Mouse (Mus musculus) embryonic facial prominence, embryonic 10.5 days (tissue): ENCODE data around the gene Gm43064. TPM values are rescaled to one million over a fixed set of nuclear protein-coding genes. Genes with fewer than 3 reads are reported as not detected.
A peak's percentile ranks its signal among the peaks of the same experiment; 100 is the strongest.
"Not testable (repeated sequence)": the region's sequence is repeated elsewhere in the genome, so short reads cannot be mapped to it uniquely, and the experiment has no call there.

Experiments
- DNase-seq: peaks from one replicate; pipeline ENCODE4 v3.0.0-alpha.2; 2017; ENCODE audit warnings: low spot score
- H3K27ac ChIP-seq: fragments of 300-500 bp; sonication (generic); replicated peaks from 2 replicates; pipeline ENCODE4 v1.5.1; 2016; ENCODE audit warnings: mild to moderate bottlenecking
- H3K27me3 ChIP-seq: fragments of 300-500 bp; sonication (generic); replicated peaks from 2 replicates; pipeline ENCODE4 v1.6.1; 2016; ENCODE audit warnings: low read depth, mild to moderate bottlenecking; ENCODE audit not compliant: poor library complexity, severe bottlenecking
- H3K36me3 ChIP-seq: fragments of 300-500 bp; sonication (generic); replicated peaks from 2 replicates; pipeline ENCODE4 v1.6.1; 2016; ENCODE audit warnings: mild to moderate bottlenecking, moderate library complexity
- H3K4me1 ChIP-seq: fragments of 300-500 bp; sonication (generic); 2 replicates; pipeline ENCODE4 v1.6.1; 2016
- H3K4me3 ChIP-seq: fragments of 300-500 bp; sonication (generic); 2 replicates; pipeline ENCODE4 v1.5.1; 2016; ENCODE audit warnings: mild to moderate bottlenecking, moderate library complexity
- H3K9me3 ChIP-seq: fragments of 300-500 bp; sonication (generic); 2 replicates; pipeline ENCODE4 v1.6.1; 2016; ENCODE audit warnings: mild to moderate bottlenecking
- WGBS: fragments of 180-500 bp; shearing (Covaris S2); methylation state at CpG from one replicate; pipeline ENCODE4 v1.1.7; 2016; 5-methylcytosine and 5-hydroxymethylcytosine counted together
- polyA plus RNA-seq: library from polyadenylated mRNA; unstranded; fragments of >200 nt; fragmentation: Nextera tagmentation; extraction: Ambion mirVana; gene quantifications from 2 replicates; pipeline ENCODE4 v1.2.1, GENCODE M21; 2016

Gm43064 gene
- polyA plus RNA-seq, 1 experiment from 2014 or later, result not detected

- 86% methylated on average over 1 of the region's 1 CpGs for WGBS
- Histone ChIP-seq H3K4me3 (no peak overlapping the region), H3K36me3 (peaks cover 64% of the 10 kb centered on the region)
Measured at GRCm38 (mm10) chr3:103805671-103806070, 3.7 kb upstream of the Gm43064 start.

DNA sequence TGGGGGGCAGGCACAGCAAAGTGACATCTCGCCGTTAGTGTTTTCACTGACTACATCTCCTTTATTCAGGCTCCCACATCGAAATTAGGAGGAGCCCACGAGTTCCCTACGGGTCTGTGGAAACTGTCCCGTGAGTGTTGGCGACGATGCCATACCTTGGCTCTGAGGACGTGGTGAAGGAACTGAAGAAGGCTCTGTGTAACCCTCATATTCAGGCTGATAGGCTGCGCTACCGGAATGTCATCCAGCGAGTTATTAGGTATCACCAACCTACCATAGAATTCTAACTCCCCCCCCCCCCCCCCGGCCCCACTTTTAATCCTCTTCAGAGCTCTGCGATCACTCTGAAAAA, 402 bp downstream of the Gm43064 start:
- H3K36me3 ChIP-seq, result peaks cover 48% of the 10 kb centered on the region
- DNase-seq, result no peak
- H3K9me3 ChIP-seq, result no peaks in the 10 kb centered on the region
- peak overlapping the region; percentile 93 for H3K27ac ChIP-seq
- 2% methylated on average over 14 of the region's 14 CpGs for WGBS
- peaks cover 17% of the 10 kb centered on the region for H3K4me1 ChIP-seq
- H3K27me3 ChIP-seq, result no peaks in the 10 kb centered on the region
- peak overlapping the region; percentile 89 for H3K4me3 ChIP-seq

More at GRCm38 (mm10) chr3:103805671-103806070, 3.7 kb upstream of the Gm43064 start:
- Histone ChIP-seq H3K4me1 (peaks cover 21% of the 10 kb centered on the region), H3K27ac (no peak overlapping the region), H3K27me3 (no peaks in the 10 kb centered on the region), H3K9me3 (no peaks in the 10 kb centered on the region)
- no peak for DNase-seq

DNA sequence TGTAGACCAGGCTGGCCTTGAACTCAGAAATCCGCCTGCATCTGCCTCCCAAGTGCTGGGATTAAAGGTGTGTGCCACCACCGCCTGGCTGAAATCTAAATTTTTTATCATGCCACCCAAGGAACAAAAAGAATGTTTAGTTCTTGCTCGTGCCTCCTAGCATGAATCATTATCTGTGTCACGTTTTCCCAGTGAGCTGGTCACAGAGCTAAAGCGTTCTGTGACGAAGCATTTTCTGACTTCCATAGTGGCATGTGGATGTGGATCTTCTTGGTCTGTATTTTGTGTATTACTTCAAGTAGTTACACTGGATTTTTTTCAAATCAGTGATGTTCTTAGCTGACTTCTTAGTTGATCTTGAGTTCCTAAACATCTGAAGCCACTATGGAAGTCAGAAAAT, 1.6 kb downstream of the Gm43064 start:
- no peak for DNase-seq
- H3K36me3 ChIP-seq, result peaks cover 48% of the 10 kb centered on the region
- H3K4me3 ChIP-seq, result no peak overlapping the region
- WGBS, result 93% methylated on average over 6 of the region's 6 CpGs
- peaks cover 17% of the 10 kb centered on the region for H3K4me1 ChIP-seq
- no peaks in the 10 kb centered on the region for H3K9me3 ChIP-seq
- no peak overlapping the region for H3K27ac ChIP-seq
- H3K27me3 ChIP-seq, result no peaks in the 10 kb centered on the region

DNA sequence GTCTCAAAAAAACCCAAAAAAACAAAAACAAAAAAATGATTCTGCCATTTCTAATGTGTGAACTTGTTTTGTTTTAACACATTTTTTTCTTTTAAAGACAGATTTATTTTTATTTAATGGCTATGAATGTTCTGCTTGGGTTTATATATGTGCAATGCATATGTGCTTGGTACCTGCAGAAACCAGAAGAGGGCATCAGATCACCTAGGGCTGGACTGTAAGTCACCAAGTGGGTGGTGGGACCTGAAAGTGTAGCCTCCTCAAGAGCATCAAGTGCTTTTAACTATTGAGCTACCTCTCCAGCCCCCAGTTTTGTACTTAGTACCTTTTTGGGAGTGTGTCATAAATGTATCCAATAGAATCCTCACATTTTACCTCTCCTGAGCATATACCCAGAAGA, 18.2 kb downstream of the Gm43064 start:
- Histone ChIP-seq H3K27ac (no peak overlapping the region), H3K4me1 (no peaks in the 10 kb centered on the region), H3K9me3 (no peaks in the 10 kb centered on the region), H3K4me3 (no peak overlapping the region), H3K36me3 (peaks cover 11% of the 10 kb centered on the region), H3K27me3 (no peaks in the 10 kb centered on the region)
- DNase-seq, result no peak

GRCm38 (mm10) chr3:103829036-103829435, 19.7 kb downstream of the Gm43064 start:
- Histone ChIP-seq H3K4me3 (no peak overlapping the region), H3K36me3 (no peaks in the 10 kb centered on the region), H3K27ac (no peak overlapping the region), H3K4me1 (no peaks in the 10 kb centered on the region), H3K9me3 (no peaks in the 10 kb centered on the region), H3K27me3 (no peaks in the 10 kb centered on the region)
- 88% methylated on average over 3 of the region's 3 CpGs for WGBS
- no peak for DNase-seq

DNA sequence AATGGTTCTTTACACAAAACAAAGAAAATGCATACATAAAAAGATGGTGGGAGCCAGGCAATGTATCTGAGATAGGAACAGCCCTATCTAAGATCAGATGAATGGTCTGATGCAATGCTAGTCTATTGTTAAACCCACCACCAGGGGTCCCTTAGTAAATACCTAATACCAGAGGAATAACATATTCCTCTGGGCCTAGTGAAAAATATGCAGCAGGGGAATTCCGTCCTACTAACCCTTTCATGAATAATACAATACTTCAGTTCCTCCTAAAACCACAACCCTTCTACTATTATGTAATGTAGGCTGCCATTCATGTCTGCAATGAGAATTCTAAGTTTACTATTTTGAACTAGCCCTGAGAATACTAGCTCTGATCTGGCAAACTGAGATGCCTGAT, 21.3 kb downstream of the Gm43064 start:
- H3K36me3 ChIP-seq, H3K4me3 ChIP-seq, H3K9me3 ChIP-seq, H3K27me3 ChIP-seq, H3K4me1 ChIP-seq, H3K27ac ChIP-seq, DNase-seq: not testable (repeated sequence)
- WGBS, result 78% methylated on average over 1 of the region's 1 CpGs

DNA sequence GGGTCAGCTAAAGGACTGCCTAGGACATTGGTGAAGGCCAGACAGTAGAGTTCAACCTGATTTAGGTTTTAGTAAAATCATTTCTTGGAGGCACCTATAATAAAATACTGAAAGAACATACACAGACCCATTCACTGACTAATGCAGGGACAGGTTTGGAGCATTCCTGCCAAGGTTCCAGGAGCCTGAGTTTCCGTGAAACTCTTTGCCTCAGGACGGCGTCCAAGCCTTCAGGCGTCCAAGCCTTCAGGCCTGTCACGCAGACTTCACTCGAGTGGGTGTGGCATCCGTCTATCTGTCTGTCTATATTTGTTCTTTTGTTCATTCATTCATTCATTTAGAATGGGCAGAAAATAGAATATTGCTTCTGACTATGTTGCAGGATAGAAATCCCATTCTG, 21.8 kb downstream of the Gm43064 start:
- no peaks in the 10 kb centered on the region for H3K9me3 ChIP-seq
- DNase-seq, result no peak
- H3K4me1 ChIP-seq, result no peaks in the 10 kb centered on the region
- H3K27ac ChIP-seq, result no peak overlapping the region
- WGBS, result 77% methylated on average over 7 of the region's 7 CpGs
- no peaks in the 10 kb centered on the region for H3K36me3 ChIP-seq
- no peaks in the 10 kb centered on the region for H3K27me3 ChIP-seq
- no peak overlapping the region for H3K4me3 ChIP-seq

DNA sequence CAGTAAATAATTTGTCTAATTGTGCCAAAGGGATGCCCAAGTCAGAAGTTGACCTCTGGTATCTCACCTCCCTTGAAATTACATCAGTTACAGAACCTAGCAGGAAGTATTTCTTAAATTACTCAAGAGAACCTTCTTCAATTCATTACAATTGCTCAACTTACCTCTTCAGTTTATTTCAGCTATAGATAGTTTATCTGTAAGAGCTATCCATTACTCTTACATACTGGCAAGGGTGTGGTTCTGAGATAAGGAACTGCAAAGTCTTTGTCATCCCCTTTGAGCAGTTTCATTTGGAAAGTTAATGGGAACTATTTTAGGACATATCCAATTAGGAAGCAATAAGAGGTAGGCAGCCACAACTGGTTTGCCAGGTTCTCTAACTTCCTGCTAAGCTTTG, 23.1 kb downstream of the Gm43064 start, which contains the start of gene Bcl2l15:
Bcl2l15 (plus strand) TSS at position 176 of the 400 bp plus-strand sequence.
- Histone ChIP-seq H3K4me3 (no peak within 1 kb of the TSS), H3K36me3 (no peaks in the 10 kb centered on the region), H3K4me1 (no peaks in the 10 kb centered on the region), H3K27me3 (no peaks in the 10 kb centered on the region), H3K9me3 (no peaks in the 10 kb centered on the region), H3K27ac (no peak within 1 kb of the TSS)
- DNase-seq, result no peak

- no peaks in the 10 kb centered on the region for H3K36me3 ChIP-seq
- DNase-seq, result no peak
- H3K4me1 ChIP-seq, result no peaks in the 10 kb centered on the region
- no peaks in the 10 kb centered on the region for H3K9me3 ChIP-seq
- H3K27me3 ChIP-seq, result no peaks in the 10 kb centered on the region
- no peak overlapping the region for H3K27ac ChIP-seq
- H3K4me3 ChIP-seq, result no peak overlapping the region
- WGBS, result 91% methylated on average over 2 of the region's 2 CpGs
Measured at GRCm38 (mm10) chr3:103834001-103834400, 24.6 kb downstream of the Gm43064 start.

GRCm38 (mm10) chr3:103835272-103835950, 26.0 kb downstream of the Gm43064 start:
- H3K4me1 ChIP-seq, result no peaks in the 10 kb centered on the region
- no peaks in the 10 kb centered on the region for H3K9me3 ChIP-seq
- H3K27me3 ChIP-seq, result no peaks in the 10 kb centered on the region
- 77% methylated on average over 6 of the region's 6 CpGs for WGBS
- H3K27ac ChIP-seq, result no peak overlapping the region
- H3K4me3 ChIP-seq, result no peak overlapping the region
- no peak for DNase-seq
- no peaks in the 10 kb centered on the region for H3K36me3 ChIP-seq

DNA sequence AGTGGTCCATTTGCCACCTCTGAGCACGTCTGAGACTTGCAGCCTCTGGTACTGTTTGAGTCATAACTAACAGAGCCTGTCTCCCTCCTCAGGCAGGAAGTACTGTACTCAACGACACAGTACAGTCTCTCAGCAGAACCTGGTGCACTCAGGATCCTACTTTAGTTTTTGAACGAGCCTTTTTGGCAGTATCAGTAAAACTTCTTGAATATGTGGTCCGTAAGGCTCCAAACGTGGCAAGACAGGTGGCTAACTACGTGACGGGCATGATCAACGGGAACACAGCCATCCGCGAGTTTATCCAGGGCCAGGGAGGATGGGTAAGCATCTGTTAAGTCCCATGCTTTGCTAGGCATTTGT, 26.6 kb downstream of the Gm43064 start:
- H3K4me1 ChIP-seq, result no peaks in the 10 kb centered on the region
- no peaks in the 10 kb centered on the region for H3K27me3 ChIP-seq
- H3K27ac ChIP-seq, result no peak overlapping the region
- no peaks in the 10 kb centered on the region for H3K9me3 ChIP-seq
- H3K36me3 ChIP-seq, result no peaks in the 10 kb centered on the region
- H3K4me3 ChIP-seq, result no peak overlapping the region
- WGBS, result 83% methylated on average over 10 of the region's 10 CpGs
- DNase-seq, result no peak

- 95% methylated on average over 5 of the region's 5 CpGs for WGBS
- DNase-seq, result no peak
- no peaks in the 10 kb centered on the region for H3K27me3 ChIP-seq
- no peaks in the 10 kb centered on the region for H3K9me3 ChIP-seq
- H3K27ac ChIP-seq, result no peak overlapping the region
- no peak overlapping the region for H3K4me3 ChIP-seq
- H3K36me3 ChIP-seq, result no peaks in the 10 kb centered on the region
- H3K4me1 ChIP-seq, result no peaks in the 10 kb centered on the region
Measured at GRCm38 (mm10) chr3:103836453-103836852, 27.1 kb downstream of the Gm43064 start.

- H3K4me3 ChIP-seq, result no peak overlapping the region
- no peaks in the 10 kb centered on the region for H3K36me3 ChIP-seq
- 89% methylated on average over 6 of the region's 6 CpGs for WGBS
- H3K27me3 ChIP-seq, result no peaks in the 10 kb centered on the region
- DNase-seq, result no peak
- H3K4me1 ChIP-seq, result no peaks in the 10 kb centered on the region
- no peak overlapping the region for H3K27ac ChIP-seq
- no peaks in the 10 kb centered on the region for H3K9me3 ChIP-seq
Measured at GRCm38 (mm10) chr3:103839711-103840110, 30.3 kb downstream of the Gm43064 start.

DNA sequence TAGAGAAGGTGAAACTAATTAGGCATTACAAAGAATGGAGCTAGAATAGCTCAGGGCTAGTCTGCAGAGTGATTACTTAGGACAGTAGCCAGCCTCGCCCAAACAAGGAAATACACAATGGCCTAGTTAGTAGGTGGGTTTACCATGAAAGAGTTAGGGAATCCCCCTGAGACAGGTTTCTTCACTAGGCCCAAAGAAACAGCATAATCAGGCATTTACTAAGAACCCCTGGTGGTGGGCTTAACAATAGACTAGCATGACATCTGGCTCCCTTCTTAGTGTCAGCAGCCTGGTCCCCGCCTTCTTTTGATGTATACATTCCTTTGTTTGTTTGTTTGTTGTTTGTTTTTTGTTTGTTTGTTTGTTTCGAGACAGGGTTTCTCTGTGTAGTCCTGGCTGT, 30.8 kb downstream of the Gm43064 start:
- not testable (repeated sequence) for H3K4me3 ChIP-seq, H3K27me3 ChIP-seq, H3K9me3 ChIP-seq, H3K4me1 ChIP-seq, DNase-seq, H3K27ac ChIP-seq, H3K36me3 ChIP-seq
- 85% methylated on average over 3 of the region's 3 CpGs for WGBS
